Mouse (Mus musculus) thymus, adult 2 months (tissue): Measurements from ENCODE around the gene Lpin2. TPM values are rescaled to one million over a fixed set of nuclear protein-coding genes. Genes with fewer than 3 reads are reported as not detected.

ENCODE experiments used
- DNase-seq: peaks from one replicate; pipeline ENCODE4 v3.0.0; 2021
- H3K27ac ChIP-seq: fragments of 200-500 bp; 2 replicates; pipeline ENCODE4 v1.5.1; 2012; ENCODE audit warnings: low read length, control low read depth; ENCODE audit not compliant: control insufficient read depth, insufficient read depth
- H3K27me3 ChIP-seq: fragments of 200-500 bp; 2 replicates; pipeline ENCODE4 v1.6.1; 2012; ENCODE audit warnings: mild to moderate bottlenecking, low read length, moderate library complexity, mixed read lengths; ENCODE audit not compliant: control insufficient read depth, insufficient read depth
- H3K36me3 ChIP-seq: fragments of 200-500 bp; 2 replicates; pipeline ENCODE4 v1.6.1; 2012; ENCODE audit warnings: mild to moderate bottlenecking, low read length, moderate library complexity; ENCODE audit not compliant: control insufficient read depth, insufficient read depth
- H3K4me1 ChIP-seq: fragments of 200-500 bp; replicated peaks from 2 replicates; pipeline ENCODE4 v1.6.1; 2012; ENCODE audit warnings: low read length; ENCODE audit not compliant: control insufficient read depth, insufficient read depth
- H3K4me3 ChIP-seq: fragments of 200-500 bp; 2 replicates; pipeline ENCODE4 v1.5.1; 2012; ENCODE audit warnings: mild to moderate bottlenecking, low read length, control low read depth, moderate library complexity; ENCODE audit not compliant: control insufficient read depth, insufficient read depth
- CTCF ChIP-seq: fragments of 200-500 bp; IDR thresholded peaks from 2 replicates; pipeline ENCODE4 v1.5.1; 2012; ENCODE audit warnings: mild to moderate bottlenecking, control low read depth, low read length, moderate library complexity, borderline replicate concordance; ENCODE audit not compliant: control insufficient read depth, poor library complexity, insufficient read depth; ENCODE audit errors: extremely low read depth
- POLR2A ChIP-seq: fragments of 200-500 bp; IDR thresholded peaks from 2 replicates; pipeline ENCODE4 v1.6.1; 2012; ENCODE audit warnings: mild to moderate bottlenecking, low read length, control low read depth, moderate library complexity; ENCODE audit not compliant: control insufficient read depth, poor library complexity, insufficient read depth; ENCODE audit errors: extremely low read depth
- WGBS: fragments of 180-500 bp; shearing (Covaris S2); methylation state at CpG from one replicate; pipeline ENCODE4 v1.1.7; 2018; 5-methylcytosine and 5-hydroxymethylcytosine counted together
- polyA plus RNA-seq: library from polyadenylated mRNA; depleted of rRNA; stranded (reverse); fragments of >200 nt; gene quantifications from 2 replicates; pipeline ENCODE4 v1.2.3, GENCODE M21; 2012; rRNA removed

Gene Lpin2
- polyA plus RNA-seq = 16.7 and 17.4 TPM in 2 replicates

GRCm38 (mm10) chr17:71182211-71182721 lies at the start of gene Lpin2:
Gene Lpin2 (plus strand): TSS chr17:71182560.
- Histone ChIP-seq H3K27ac (peak within 1 kb of the TSS; percentile 80), H3K27me3 (no peaks in the 10 kb centered on the region), H3K4me1 (peaks cover 31% of the 10 kb centered on the region), H3K36me3 (no peaks in the 10 kb centered on the region), H3K4me3 (peak within 1 kb of the TSS; percentile 72)
- peak; percentile 55 for DNase-seq
- 4% methylated on average over 6 of the region's 6 CpGs for WGBS
- no peak for TF ChIP-seq CTCF
- no peak for TF ChIP-seq POLR2A

- Histone ChIP-seq H3K27me3 (no peaks in the 10 kb centered on the region), H3K4me3 (no peak overlapping the region), H3K4me1 (peaks cover 4% of the 10 kb centered on the region), H3K36me3 (no peaks in the 10 kb centered on the region), H3K27ac (no peak overlapping the region)
- TF ChIP-seq POLR2A (no peak), CTCF (no peak)
- 72% methylated on average over 11 of the region's 11 CpGs for WGBS
- DNase-seq = no peak
Measured at GRCm38 (mm10) chr17:71132856-71133439, 49.4 kb upstream of the Lpin2 start.

- Histone ChIP-seq H3K4me3 (no peak overlapping the region), H3K4me1 (peaks cover 4% of the 10 kb centered on the region; the same call in 1 of the 2 replicates), H3K36me3 (no peaks in the 10 kb centered on the region), H3K27me3 (no peaks in the 10 kb centered on the region), H3K27ac (no peak overlapping the region)
- no peak for TF ChIP-seq POLR2A
- no peak for TF ChIP-seq CTCF
- over 99% methylated on average over 3 of the region's 3 CpGs for WGBS
- DNase-seq = no peak
Measured at GRCm38 (mm10) chr17:71134441-71134955, 47.9 kb upstream of the Lpin2 start.

GRCm38 (mm10) chr17:71135108-71135507 lies 47.3 kb upstream of the Lpin2 start:
- peaks cover 2% of the 10 kb centered on the region; the same call in 1 of the 2 replicates for H3K4me1 ChIP-seq
- DNase-seq = no peak
- TF ChIP-seq CTCF = no peak
- TF ChIP-seq POLR2A = no peak
- no peaks in the 10 kb centered on the region for H3K27me3 ChIP-seq
- 50% methylated on average over 5 of the region's 5 CpGs for WGBS
- no peak overlapping the region for H3K4me3 ChIP-seq
- H3K27ac ChIP-seq = no peak overlapping the region
- H3K36me3 ChIP-seq = no peaks in the 10 kb centered on the region

- 95% methylated on average over 5 of the region's 5 CpGs for WGBS
- no peak for DNase-seq
- Histone ChIP-seq H3K27ac (no peak overlapping the region), H3K4me3 (no peak overlapping the region), H3K27me3 (no peaks in the 10 kb centered on the region), H3K36me3 (no peaks in the 10 kb centered on the region), H3K4me1 (no peaks in the 10 kb centered on the region)
- TF ChIP-seq CTCF (no peak), POLR2A (no peak)
Measured at GRCm38 (mm10) chr17:71135866-71136265, 46.5 kb upstream of the Lpin2 start.

GRCm38 (mm10) chr17:71136384-71137333 lies 45.7 kb upstream of the Lpin2 start:
- WGBS = 91% methylated on average over 16 of the region's 16 CpGs
- Histone ChIP-seq H3K4me3 (no peak overlapping the region), H3K36me3 (no peaks in the 10 kb centered on the region), H3K27me3 (no peaks in the 10 kb centered on the region), H3K27ac (no peak overlapping the region), H3K4me1 (no peaks in the 10 kb centered on the region)
- DNase-seq = no peak
- TF ChIP-seq POLR2A = no peak
- no peak for TF ChIP-seq CTCF
